Mouse (Mus musculus): ENCODE results near the gene Rps6ka1.

DNA sequence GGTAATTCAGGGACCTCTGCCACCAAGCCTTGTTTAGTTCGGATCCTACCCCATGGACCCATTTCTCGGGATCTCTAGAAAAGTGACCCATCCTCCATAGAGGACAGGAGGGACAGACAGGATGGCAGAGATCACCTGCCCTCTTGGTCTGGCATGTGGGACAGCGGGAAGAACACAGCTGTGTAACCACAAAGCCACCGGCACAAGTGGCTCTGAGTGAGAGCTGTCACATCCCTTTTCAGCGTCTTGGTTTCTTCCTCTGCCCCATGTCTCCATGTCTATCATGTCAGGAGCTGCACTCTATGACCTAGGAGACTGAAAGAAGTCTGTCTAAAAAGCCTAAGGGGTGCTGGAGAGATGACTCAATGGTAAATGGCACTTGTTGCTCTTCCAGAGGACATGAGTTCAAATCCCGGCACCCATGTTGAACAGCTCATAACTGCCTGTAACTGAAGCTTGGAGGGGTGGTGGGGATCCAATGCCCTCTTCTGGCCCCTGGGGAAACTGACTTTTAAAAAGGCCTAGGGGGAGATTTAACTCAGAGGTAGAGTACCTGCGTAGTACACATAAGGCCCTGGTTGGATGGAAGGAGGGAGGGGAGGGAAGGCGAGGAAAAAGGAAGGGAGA, 3.4 kb downstream of the Rps6ka1 start:
- no peak for TF ChIP-seq CTCF (IDR thresholded peaks at IDR 0.05; ENCODE audit: insufficient read depth, low read depth, low read length)
- no peak for TF ChIP-seq POLR2A (IDR thresholded peaks at IDR 0.05; ENCODE audit: insufficient read depth, low read depth, low read length)
